Mouse (Mus musculus) kidney, adult 18-20 months (tissue): ENCODE results near the gene Mok.
"Not testable (repeated sequence)": the region's sequence is repeated elsewhere in the genome, so short reads cannot be mapped to it uniquely, and the experiment has no call there.

ENCODE experiments used
- DNase-seq: peaks from one replicate; pipeline ENCODE4 v3.0.0; 2021

The Mok gene

GRCm38 (mm10) chr12:110840348-110841198 lies at the start of gene Mok:
Gene Mok (minus strand): TSS chr12:110840939.
- DNase-seq, result peak; percentile 96

GRCm38 (mm10) chr12:110889036-110890020 lies 48.6 kb upstream of the Mok start, which contains the start of the genes Cinp and Tecpr2:
Gene Cinp (minus strand): TSS chr12:110889145.
Gene Tecpr2 (plus strand): TSS chr12:110889264.
- peak; percentile 95 for DNase-seq

- DNase-seq, result no peak
These were observed 47.9 kb upstream of the Mok start for GRCm38 (mm10) chr12:110888606-110889005.

- no peak for DNase-seq
These were observed 47.4 kb upstream of the Mok start for GRCm38 (mm10) chr12:110888106-110888505.

GRCm38 (mm10) chr12:110885251-110885650 lies 44.5 kb upstream of the Mok start:
- DNase-seq, result peak; percentile 34

GRCm38 (mm10) chr12:110882291-110882690 lies 41.6 kb upstream of the Mok start:
- DNase-seq, result no peak

- DNase-seq, result no peak
These were observed 34.6 kb upstream of the Mok start for GRCm38 (mm10) chr12:110875351-110875750.

GRCm38 (mm10) chr12:110871247-110871646 lies 30.5 kb upstream of the Mok start:
- no peak for DNase-seq

GRCm38 (mm10) chr12:110870107-110870506 lies 29.4 kb upstream of the Mok start:
- no peak for DNase-seq

- peak; percentile 32 for DNase-seq
These were observed 25.2 kb upstream of the Mok start for GRCm38 (mm10) chr12:110865989-110866388.

- DNase-seq, result no peak
These were observed 24.8 kb upstream of the Mok start for GRCm38 (mm10) chr12:110865571-110865970.

GRCm38 (mm10) chr12:110864008-110864407 lies 23.3 kb upstream of the Mok start:
- no peak for DNase-seq

GRCm38 (mm10) chr12:110861256-110861655 lies 20.5 kb upstream of the Mok start:
- DNase-seq, result no peak

GRCm38 (mm10) chr12:110860293-110860692 lies 19.6 kb upstream of the Mok start:
- DNase-seq, result no peak

- not testable (repeated sequence) for DNase-seq
These were observed 17.9 kb upstream of the Mok start for GRCm38 (mm10) chr12:110858681-110859080.

GRCm38 (mm10) chr12:110857196-110857595 lies 16.5 kb upstream of the Mok start:
- no peak for DNase-seq

- no peak for DNase-seq
These were observed 14.3 kb upstream of the Mok start for GRCm38 (mm10) chr12:110854786-110855737.

GRCm38 (mm10) chr12:110851923-110852322 lies 11.2 kb upstream of the Mok start:
- no peak for DNase-seq

- no peak for DNase-seq
These were observed 10.7 kb upstream of the Mok start for GRCm38 (mm10) chr12:110851414-110851813.

GRCm38 (mm10) chr12:110850929-110851256 lies 10.2 kb upstream of the Mok start:
- no peak for DNase-seq

GRCm38 (mm10) chr12:110850010-110850928 lies 9.5 kb upstream of the Mok start, which contains the start of gene Zfp839:
Gene Zfp839 (plus strand): TSS chr12:110850253.
- DNase-seq, result peak; percentile 92
